Mouse (Mus musculus): ENCODE data around the gene Slc29a1. TPM values are rescaled to one million over a fixed set of nuclear protein-coding genes. Genes with fewer than 3 reads are reported as not detected.

Gene Slc29a1
- polyA plus RNA-seq, 1 experiment from 2014 or later = 38.2 TPM

DNA sequence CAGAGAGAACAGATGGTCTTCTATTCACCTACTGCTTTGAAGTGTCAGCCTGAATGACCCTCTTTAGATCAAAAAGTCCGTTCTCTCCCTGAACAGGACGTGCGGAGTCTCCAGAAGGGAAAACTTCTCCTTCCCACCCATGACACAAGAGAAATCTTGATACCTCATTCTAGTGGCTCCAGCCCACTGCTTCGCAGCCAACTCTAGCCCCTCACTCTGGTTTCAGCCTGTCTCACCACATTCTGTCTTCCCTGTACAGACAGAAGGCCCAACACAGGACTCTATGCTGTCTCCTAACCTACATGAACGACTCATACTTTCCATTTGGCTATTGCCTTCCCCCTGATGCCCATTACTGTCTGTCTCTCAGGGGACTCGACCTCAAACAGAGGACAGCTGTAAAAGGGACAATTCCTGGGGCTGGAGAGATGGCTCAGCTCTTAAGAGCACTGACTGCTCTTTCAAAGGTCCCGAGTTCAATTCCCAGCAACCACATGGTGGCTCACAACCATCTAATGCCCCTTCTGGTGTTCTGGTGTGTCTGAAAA is 48.1 kb downstream of the Slc29a1 start:
- Histone ChIP-seq H3K4me2 (no peak overlapping the region), H3K9ac (no peak overlapping the region), H3K27me3 (peaks cover 38% of the 10 kb centered on the region), H3K4me1 (replicated peaks) (peaks cover 38% of the 10 kb centered on the region), H3K27ac (no peak overlapping the region), H3K36me3 (peaks cover 10% of the 10 kb centered on the region), H3K9me3 (no peaks in the 10 kb centered on the region), H3K4me3 (no peak overlapping the region)
- WGBS = 50% methylated on average over 7 of the region's 7 CpGs
- no peak for ATAC-seq (ENCODE audit: low FRiP score)

DNA sequence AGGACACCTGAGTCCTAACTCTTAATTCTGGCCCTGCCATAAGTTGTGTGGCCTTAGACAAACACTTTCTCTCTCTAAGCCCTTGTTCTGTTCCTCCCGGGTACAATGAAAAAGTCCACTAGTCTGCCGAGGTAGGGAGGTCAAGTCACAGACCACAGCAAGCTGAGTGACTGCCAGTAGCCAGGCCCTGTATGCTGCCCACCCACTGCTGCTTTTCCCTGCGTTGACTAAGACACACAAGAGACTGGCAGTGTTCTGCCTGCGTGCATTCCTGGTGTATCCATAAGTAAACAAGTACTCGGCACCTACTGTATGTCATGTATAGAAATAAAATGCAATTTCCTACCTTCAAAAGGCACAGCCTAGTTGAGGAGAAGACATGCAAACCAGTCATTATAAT is 49.2 kb downstream of the Slc29a1 start:
- ATAC-seq (ENCODE audit: low FRiP score) = no peak
- Histone ChIP-seq H3K9ac (peak overlapping the region; percentile 98; the same call in 1 of the 2 replicates), H3K36me3 (peaks cover 19% of the 10 kb centered on the region)

DNA sequence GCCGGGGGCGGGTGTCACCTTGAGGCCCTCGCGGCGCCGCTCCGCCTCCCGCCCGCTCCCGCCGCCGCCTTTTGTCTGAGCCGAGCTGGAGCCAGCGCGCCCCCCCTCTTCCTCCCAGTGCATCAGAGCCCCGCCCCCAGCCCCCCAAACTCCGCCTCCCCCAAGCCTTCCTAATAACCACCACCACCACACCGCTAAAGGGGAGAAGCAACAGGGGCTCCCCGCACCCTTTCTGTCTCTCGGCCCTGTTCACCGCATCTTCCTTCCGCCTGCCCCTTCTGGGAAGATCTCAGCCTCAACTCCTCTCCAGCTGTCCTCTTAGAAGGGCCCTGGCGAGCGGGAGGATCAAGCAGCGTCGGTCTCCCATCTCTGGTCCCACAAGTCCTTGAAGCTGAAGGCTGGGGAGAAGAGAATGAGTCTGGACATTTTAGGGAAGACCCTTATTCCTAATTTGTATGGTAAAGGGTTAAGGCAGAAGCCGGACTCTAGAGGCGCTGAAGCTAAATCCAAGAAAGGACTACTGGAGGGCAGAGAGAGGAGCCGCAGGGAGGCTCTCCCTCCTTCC is 49.7 kb downstream of the Slc29a1 start, which contains the start of gene Tmem151b:
Gene Tmem151b (minus strand): TSS at position 61 of the 565 bp plus-strand sequence.
- Histone ChIP-seq H3K9me3 (no peaks in the 10 kb centered on the region), H3K36me3 (peaks cover 24% of the 10 kb centered on the region), H3K27me3 (peaks cover 48% of the 10 kb centered on the region), H3K4me1 (replicated peaks) (peaks cover 47% of the 10 kb centered on the region), H3K9ac (peak within 1 kb of the TSS; percentile 98), H3K27ac (peak within 1 kb of the TSS; percentile 95), H3K4me2 (peak within 1 kb of the TSS; percentile 55), H3K4me3 (peak within 1 kb of the TSS; percentile 86)
- under 1% methylated on average over 17 of the region's 29 CpGs for WGBS
- peak; percentile 47 for ATAC-seq (ENCODE audit: low FRiP score)

More for the DNA sequence above, 49.2 kb downstream of the Slc29a1 start:
- 41% methylated on average over 5 of the region's 5 CpGs for WGBS
- Histone ChIP-seq H3K4me1 (replicated peaks) (peaks cover 41% of the 10 kb centered on the region), H3K27ac (peak overlapping the region; percentile 23), H3K4me3 (peak overlapping the region; percentile 86; the same call in 1 of the 2 replicates), H3K9me3 (no peaks in the 10 kb centered on the region), H3K4me2 (peak overlapping the region; percentile 55), H3K27me3 (peaks cover 45% of the 10 kb centered on the region)

DNA sequence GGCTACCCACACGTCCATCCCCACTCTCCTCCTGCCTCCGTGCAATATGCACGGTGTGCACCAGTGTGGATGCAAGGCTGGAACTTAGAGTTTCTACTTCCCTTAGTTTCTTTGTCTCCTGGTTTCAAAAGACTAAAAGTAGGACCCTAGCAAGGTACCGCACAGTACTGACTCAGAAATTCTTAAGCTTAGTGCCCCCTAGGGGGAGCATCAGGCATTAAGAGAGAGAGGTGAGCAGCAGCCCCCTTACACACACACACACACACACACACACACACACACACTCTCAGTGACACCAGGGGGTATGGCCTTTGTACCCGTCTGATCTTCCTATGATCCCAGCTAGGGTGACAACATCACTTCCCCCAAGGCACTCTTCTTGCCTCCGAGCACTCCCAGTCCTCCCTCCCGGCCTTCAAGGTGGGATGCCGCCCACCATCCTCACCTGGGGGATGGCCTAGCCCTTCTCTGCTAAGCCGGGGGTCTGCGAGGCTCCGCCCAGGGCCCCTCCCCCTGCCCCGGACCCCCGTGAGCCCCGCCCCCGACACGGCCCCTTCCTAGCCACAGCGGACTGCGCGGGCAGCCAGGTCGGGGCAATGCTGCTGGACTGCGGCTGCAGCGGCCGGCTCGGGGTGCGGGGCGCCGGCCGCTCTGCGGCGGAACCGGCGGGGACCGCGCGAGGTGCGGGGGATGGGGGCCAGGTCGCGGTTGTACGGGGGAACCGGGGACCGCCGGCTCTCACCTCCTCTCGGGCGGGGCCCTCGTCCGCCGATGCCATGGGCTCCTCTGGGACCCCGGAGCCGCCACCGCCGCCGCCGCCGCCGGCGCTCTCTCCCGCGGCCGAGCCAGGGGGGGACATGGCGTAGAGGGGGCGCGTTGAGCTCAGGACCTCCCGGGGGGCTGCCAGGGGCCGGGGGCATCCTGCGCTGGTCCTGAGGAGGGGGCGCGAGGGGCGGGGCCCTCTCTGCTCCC is 50.6 kb downstream of the Slc29a1 start:
- Histone ChIP-seq H3K9me3 (no peaks in the 10 kb centered on the region), H3K9ac (peak overlapping the region; percentile 98), H3K4me3 (peak overlapping the region; percentile 86), H3K36me3 (peaks cover 28% of the 10 kb centered on the region), H3K4me2 (peak overlapping the region; percentile 55), H3K4me1 (replicated peaks) (peaks cover 55% of the 10 kb centered on the region), H3K27ac (peak overlapping the region; percentile 95), H3K27me3 (peaks cover 50% of the 10 kb centered on the region)
- WGBS = 2% methylated on average over 46 of the region's 68 CpGs
- ATAC-seq (ENCODE audit: low FRiP score) = peak; percentile 66

DNA sequence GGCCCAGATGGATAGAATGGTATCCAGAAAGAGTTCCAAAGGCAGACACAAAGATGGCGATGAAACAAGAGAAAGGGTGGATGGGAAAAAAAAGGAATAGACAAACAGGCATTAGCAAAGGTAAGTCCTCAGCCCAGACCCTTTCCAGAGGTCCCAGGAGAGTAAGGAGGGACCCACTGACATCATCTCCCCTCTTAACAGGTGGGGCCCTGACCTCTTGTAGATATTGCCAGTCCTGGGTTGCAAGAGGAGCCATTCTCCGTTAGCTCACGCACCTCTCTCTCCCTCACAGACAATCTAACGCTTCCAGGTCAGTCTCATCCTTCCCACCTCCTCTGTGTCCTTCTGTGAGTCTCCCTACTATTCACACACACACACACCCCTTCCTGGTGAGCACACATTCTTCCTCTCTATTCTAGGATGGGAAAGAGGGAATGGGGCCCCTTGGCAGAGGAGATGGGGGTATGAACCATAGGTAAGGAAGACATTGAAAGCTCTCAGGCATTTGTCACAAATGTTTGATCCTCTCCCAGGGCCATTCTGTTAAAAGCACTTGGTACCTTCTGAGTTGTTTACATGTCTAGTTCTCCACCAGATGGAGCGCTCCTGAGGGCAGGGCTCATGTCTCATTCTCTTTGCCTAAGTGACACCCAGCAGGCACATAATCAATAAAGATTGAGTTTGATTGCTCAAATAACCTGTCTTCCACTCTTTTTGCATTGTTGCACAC is 51.8 kb downstream of the Slc29a1 start:
- Histone ChIP-seq H3K9ac (peak overlapping the region; percentile 58; the same call in 1 of the 2 replicates), H3K36me3 (peaks cover 28% of the 10 kb centered on the region), H3K9me3 (no peaks in the 10 kb centered on the region), H3K4me1 (replicated peaks) (peaks cover 63% of the 10 kb centered on the region), H3K4me3 (peak overlapping the region; percentile 86), H3K27me3 (peaks cover 56% of the 10 kb centered on the region), H3K27ac (no peak overlapping the region), H3K4me2 (peak overlapping the region; percentile 55)
- no peak for ATAC-seq (ENCODE audit: low FRiP score)
- 78% methylated on average over 5 of the region's 5 CpGs for WGBS

DNA sequence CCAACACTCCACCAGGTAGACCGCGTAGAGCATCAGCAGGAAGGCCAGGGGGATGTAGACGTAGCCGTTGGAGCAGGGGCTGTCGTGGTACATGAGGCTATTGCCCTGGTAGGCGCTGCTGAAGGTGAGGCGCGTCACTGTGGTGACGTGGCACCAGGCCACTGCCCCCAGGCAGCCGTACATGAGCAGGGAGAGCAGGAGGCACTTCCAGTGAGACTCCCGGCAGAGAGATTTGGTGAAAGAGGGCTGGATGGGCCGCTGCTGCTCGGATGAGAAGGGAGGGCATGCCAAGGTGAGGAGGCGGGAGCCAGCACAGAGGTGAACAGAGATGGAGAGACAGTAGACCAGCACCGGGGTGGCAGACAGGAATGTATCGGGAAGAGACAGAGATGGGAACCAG is 52.5 kb downstream of the Slc29a1 start:
- Histone ChIP-seq H3K4me2 (peak overlapping the region; percentile 55), H3K9ac (0 out of 2 replicates have a peak overlapping the region, but pooled peaks have one; percentile 58), H3K27ac (no peak overlapping the region), H3K36me3 (peaks cover 28% of the 10 kb centered on the region), H3K9me3 (no peaks in the 10 kb centered on the region), H3K4me3 (0 out of 2 replicates have a peak overlapping the region, but pooled peaks have one; percentile 86), H3K27me3 (peaks cover 60% of the 10 kb centered on the region), H3K4me1 (replicated peaks) (peaks cover 63% of the 10 kb centered on the region)
- no peak for ATAC-seq (ENCODE audit: low FRiP score)
- 67% methylated on average over 16 of the region's 16 CpGs for WGBS

DNA sequence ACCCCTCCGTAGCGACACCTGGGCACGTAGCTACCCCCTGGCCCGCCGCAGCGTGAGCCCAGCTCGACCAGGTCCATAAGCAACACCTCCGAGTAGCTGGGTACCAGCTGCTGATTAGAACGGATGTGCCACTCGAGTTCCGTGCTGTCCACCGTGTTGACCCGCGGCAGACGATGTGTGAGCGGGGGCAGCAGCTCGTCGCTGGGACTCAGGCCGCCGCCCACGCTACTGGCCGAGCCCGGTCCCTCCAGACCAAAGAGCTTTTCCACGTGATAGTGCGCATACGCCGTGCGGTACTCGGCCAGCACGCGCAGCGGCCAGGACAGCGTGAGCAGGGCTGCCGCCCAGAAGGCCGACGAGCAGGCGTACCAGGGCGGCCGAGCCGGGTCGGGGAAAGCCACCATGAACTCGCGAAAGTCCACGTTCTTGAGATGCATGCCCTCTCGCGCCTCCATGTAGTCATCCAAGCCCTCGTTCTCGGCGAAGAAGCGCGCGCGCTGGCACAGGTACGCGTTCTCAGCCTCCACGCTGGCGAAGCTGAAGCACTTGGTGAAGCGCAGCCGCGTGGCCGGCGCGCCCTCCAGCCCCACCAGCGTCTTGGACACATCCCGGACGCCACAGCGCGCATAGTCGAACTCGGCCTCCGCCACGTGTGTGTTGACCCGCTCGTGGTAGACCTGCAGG is 54.0 kb downstream of the Slc29a1 start:
- H3K36me3 ChIP-seq = peaks cover 28% of the 10 kb centered on the region
- H3K27me3 ChIP-seq = peaks cover 60% of the 10 kb centered on the region
- peak overlapping the region; percentile 39 for H3K4me2 ChIP-seq
- peak overlapping the region; percentile 22 for H3K4me3 ChIP-seq
- peak overlapping the region; percentile 59 for H3K9ac ChIP-seq
- no peak overlapping the region for H3K27ac ChIP-seq
- H3K9me3 ChIP-seq = no peaks in the 10 kb centered on the region
- 6% methylated on average over 74 of the region's 74 CpGs for WGBS
- H3K4me1 ChIP-seq (replicated peaks) = peaks cover 59% of the 10 kb centered on the region
- ATAC-seq (ENCODE audit: low FRiP score) = no peak

DNA sequence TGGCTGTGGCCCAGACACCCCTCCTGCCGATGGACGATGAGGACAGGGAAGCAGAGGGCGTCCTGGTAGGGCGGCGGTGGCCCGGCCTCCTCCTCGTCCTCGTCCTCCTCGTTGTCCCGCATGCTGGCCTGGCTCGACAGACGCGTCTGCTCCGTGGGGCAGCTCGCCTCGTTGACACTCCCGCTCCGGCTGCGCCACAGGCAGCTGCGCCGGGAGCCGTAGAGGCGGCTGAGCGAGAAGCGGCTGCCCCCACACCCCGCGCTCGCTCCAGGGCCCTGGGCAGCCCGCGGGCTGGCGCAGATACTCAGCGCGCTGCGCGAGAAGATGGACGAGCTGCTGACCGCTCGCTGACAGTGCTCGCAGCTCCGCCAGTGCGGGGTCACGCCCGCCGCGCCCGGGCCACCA is 54.5 kb downstream of the Slc29a1 start:
- Histone ChIP-seq H3K9ac (peak overlapping the region; percentile 59), H3K27me3 (peaks cover 66% of the 10 kb centered on the region), H3K4me1 (replicated peaks) (peaks cover 54% of the 10 kb centered on the region), H3K4me2 (peak overlapping the region; percentile 39), H3K9me3 (no peaks in the 10 kb centered on the region), H3K27ac (no peak overlapping the region), H3K36me3 (peaks cover 28% of the 10 kb centered on the region), H3K4me3 (peak overlapping the region; percentile 22)
- no peak for ATAC-seq (ENCODE audit: low FRiP score)
- WGBS = 5% methylated on average over 45 of the region's 46 CpGs

DNA sequence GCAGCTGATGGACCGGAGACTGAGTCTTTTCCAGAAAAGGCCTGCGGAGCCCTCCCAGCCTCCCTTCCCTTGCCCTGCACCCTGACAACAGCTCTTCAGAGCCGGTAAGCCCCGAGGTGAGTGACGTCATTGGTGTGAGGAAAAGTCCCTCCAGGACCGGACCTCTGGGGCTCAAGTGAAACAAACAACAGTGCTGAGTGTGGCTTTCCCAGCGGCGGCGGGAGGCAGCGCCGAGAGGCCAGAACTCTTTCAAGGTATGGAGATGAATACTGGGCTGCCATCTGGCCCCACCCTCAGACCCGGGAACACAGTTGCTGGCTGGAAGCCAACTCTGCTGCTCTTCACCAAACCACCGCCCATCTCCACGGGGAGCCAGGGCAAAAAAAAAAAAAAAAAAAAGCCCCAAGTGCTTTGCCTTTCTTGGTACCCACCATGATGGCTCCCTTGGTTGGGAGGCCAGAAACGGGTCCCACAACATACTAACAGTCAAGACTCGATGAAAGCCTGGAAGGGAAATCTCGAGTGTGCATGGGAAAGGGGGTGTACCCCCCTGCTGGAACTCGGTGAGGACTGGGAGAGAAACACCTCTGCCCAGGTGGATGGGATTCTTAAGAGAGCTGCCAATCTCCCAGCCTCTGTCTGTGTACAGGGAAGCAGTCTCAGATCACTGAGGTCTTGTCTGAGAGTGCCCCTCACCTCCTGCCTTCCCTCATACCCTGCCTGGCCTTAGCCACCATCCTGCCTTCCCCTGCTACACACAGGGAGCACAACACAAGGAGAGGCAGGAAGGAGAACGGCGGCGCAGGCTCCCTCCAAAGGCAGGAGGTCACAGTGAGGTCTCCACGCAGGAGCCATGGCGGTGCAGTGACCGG is 55.2 kb downstream of the Slc29a1 start:
- 9% methylated on average over 24 of the region's 24 CpGs for whole genome bisulfite sequencing
- H3K9ac ChIP-seq = peak overlapping the region; percentile 59
- H3K4me3 ChIP-seq = peak overlapping the region; percentile 22
- H3K4me2 ChIP-seq = peak overlapping the region; percentile 39
- no peaks in the 10 kb centered on the region for H3K9me3 ChIP-seq
- peaks cover 72% of the 10 kb centered on the region for H3K27me3 ChIP-seq
- H3K36me3 ChIP-seq = peaks cover 28% of the 10 kb centered on the region
- ATAC-seq (ENCODE audit: low FRiP score) = no peak
- H3K4me1 ChIP-seq (replicated peaks) = peaks cover 52% of the 10 kb centered on the region
- no peak overlapping the region for H3K27ac ChIP-seq

DNA sequence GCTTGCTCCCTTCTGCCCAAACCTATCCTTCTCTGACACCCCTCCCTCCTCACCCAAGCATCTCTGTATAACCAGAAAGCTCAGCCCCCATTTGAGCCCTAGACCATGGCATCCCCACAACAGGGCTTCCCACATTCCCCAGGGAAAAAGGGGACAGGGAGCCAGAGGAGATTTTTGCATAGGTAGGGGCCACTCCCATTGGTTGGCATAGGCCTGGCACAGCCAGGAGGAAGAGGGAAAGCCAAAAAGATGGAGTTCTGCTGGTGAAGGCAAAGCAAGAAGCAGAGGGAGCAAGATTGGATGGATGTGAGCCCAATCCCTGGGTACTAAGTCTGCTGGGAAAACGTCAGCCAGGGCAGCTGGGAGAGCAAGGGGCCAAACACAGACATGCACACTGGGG is 56.3 kb downstream of the Slc29a1 start:
- WGBS = 50% methylated on average over 1 of the region's 1 CpGs
- no peak for ATAC-seq (ENCODE audit: low FRiP score)
- peaks cover 28% of the 10 kb centered on the region for H3K36me3 ChIP-seq

More for the DNA sequence above, 56.3 kb downstream of the Slc29a1 start:
- Histone ChIP-seq H3K9ac (no peak overlapping the region; the same call in 1 of the 2 replicates), H3K27me3 (peaks cover 81% of the 10 kb centered on the region), H3K9me3 (no peaks in the 10 kb centered on the region), H3K4me1 (replicated peaks) (peaks cover 46% of the 10 kb centered on the region), H3K27ac (no peak overlapping the region), H3K4me2 (no peak overlapping the region), H3K4me3 (no peak overlapping the region)
